Mouse (Mus musculus) lung, postnatal 0 days (tissue): ENCODE measurements at regions not wholly inside any gene's neighbourhood (a gene's known extent, or its start where the extent isn't known, plus 50 kb on each side); places are given as distances from the start of the nearest gene placed in this dataset.

Source experiments
- CTCF ChIP-seq: IDR thresholded peaks from 2 replicates; pipeline ENCODE4 v1.5.1; 2016; ENCODE audit warnings: antibody characterized with exemption, mild to moderate bottlenecking
- EP300 ChIP-seq: IDR thresholded peaks from 2 replicates; pipeline ENCODE4 v1.6.1; 2016; ENCODE audit warnings: antibody characterized with exemption, mild to moderate bottlenecking, control low read depth

- TF ChIP-seq CTCF (no peak), EP300 (no peak)
These were observed 104.0 kb upstream of the Nr2f2 start for GRCm38 (mm10) chr7:70470557-70470956.
